Mouse (Mus musculus): ENCODE data around the gene Tnfrsf13c. TPM values are rescaled to one million over a fixed set of nuclear protein-coding genes. Genes with fewer than 3 reads are reported as not detected.
"Not testable (repeated sequence)": the region's sequence is repeated elsewhere in the genome, so short reads cannot be mapped to it uniquely, and the experiment has no call there.

The Tnfrsf13c gene
- polyA plus RNA-seq, 1 experiment from 2014 or later: 0.10 TPM

- no peaks in the 10 kb centered on the region for H3K27me3 ChIP-seq (replicated peaks; ENCODE audit: control insufficient read depth, insufficient read depth, low read length)
- H3K9ac ChIP-seq (replicated peaks; ENCODE audit: low read depth, low read length): no peak within 1 kb of the TSS
- peaks cover 18% of the 10 kb centered on the region for H3K4me1 ChIP-seq (replicated peaks; ENCODE audit: control insufficient read depth, insufficient read depth, low read length)
- no peaks in the 10 kb centered on the region for H3K9me3 ChIP-seq (ENCODE audit: control insufficient read depth, low read length)
- H3K4me2 ChIP-seq (ENCODE audit: low read length): no peak within 1 kb of the TSS
- ATAC-seq: no peak
- H3K27ac ChIP-seq (ENCODE audit: low read length): no peak within 1 kb of the TSS
- WGBS: 91% methylated on average over 6 of the region's 6 CpGs
- H3K36me3 ChIP-seq (ENCODE audit: control insufficient read depth, insufficient read depth): no peaks in the 10 kb centered on the region
- H3K4me3 ChIP-seq (replicated peaks; ENCODE audit: low read length): no peak within 1 kb of the TSS
Measured at GRCm38 (mm10) chr15:82252097-82252496, 27.9 kb upstream of the Tnfrsf13c start, which contains the start of gene 1500009C09Rik. 1500009C09Rik (plus strand) TSS chr15:82252397.

GRCm38 (mm10) chr15:82251579-82251978, 27.4 kb upstream of the Tnfrsf13c start:
- no peak overlapping the region for H3K9ac ChIP-seq (replicated peaks; ENCODE audit: low read depth, low read length)
- no peaks in the 10 kb centered on the region for H3K9me3 ChIP-seq (ENCODE audit: control insufficient read depth, low read length)
- H3K27ac ChIP-seq (ENCODE audit: low read length): no peak overlapping the region
- no peaks in the 10 kb centered on the region for H3K36me3 ChIP-seq (ENCODE audit: control insufficient read depth, insufficient read depth)
- ATAC-seq: no peak
- peaks cover 13% of the 10 kb centered on the region for H3K4me1 ChIP-seq (replicated peaks; ENCODE audit: control insufficient read depth, insufficient read depth, low read length)
- H3K4me2 ChIP-seq (ENCODE audit: low read length): no peak overlapping the region
- 97% methylated on average over 3 of the region's 3 CpGs for WGBS
- H3K4me3 ChIP-seq (replicated peaks; ENCODE audit: low read length): no peak overlapping the region
- H3K27me3 ChIP-seq (replicated peaks; ENCODE audit: control insufficient read depth, insufficient read depth, low read length): no peaks in the 10 kb centered on the region

DNA sequence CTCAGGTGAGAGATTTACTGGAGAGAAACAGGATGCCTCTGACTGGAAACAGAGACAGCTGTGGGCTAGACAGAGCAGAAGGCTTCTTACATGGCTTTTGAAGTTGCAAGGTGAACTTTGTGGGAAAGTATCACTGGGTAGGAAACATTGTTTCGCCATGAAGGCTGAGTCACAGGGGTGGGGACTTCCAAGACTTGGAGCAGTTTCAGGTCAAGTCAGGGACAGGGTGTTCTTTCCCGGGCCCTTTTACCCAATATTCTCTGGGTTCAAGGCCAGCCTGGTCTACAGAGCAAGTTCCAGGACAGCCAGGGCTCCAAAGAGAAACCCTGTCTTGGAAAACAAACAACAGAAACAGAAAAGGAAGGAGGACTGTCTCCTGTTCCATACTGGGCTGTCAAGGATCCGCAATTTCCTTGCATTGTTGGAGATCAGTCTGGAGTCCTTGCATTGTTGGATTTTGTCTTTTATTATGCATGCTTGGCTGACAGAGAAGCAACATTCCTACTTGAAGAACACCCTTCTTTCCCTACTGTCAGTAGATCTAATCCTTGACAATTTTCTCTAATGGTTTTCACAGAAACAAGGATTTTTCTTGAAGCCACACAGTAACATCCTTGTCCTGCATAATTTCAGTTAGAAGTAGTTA, 23.1 kb upstream of the Tnfrsf13c start:
- no peak overlapping the region for H3K4me2 ChIP-seq (ENCODE audit: low read length)
- no peaks in the 10 kb centered on the region for H3K9me3 ChIP-seq (ENCODE audit: control insufficient read depth, low read length)
- peaks cover 7% of the 10 kb centered on the region for H3K4me1 ChIP-seq (replicated peaks; ENCODE audit: control insufficient read depth, insufficient read depth, low read length)
- H3K9ac ChIP-seq (replicated peaks; ENCODE audit: low read depth, low read length): no peak overlapping the region
- H3K27ac ChIP-seq (ENCODE audit: low read length): no peak overlapping the region
- no peak for ATAC-seq
- no peaks in the 10 kb centered on the region for H3K36me3 ChIP-seq (ENCODE audit: control insufficient read depth, insufficient read depth)
- H3K27me3 ChIP-seq (replicated peaks; ENCODE audit: control insufficient read depth, insufficient read depth, low read length): no peaks in the 10 kb centered on the region
- H3K4me3 ChIP-seq (replicated peaks; ENCODE audit: low read length): no peak overlapping the region
- 72% methylated on average over 3 of the region's 3 CpGs for WGBS

DNA sequence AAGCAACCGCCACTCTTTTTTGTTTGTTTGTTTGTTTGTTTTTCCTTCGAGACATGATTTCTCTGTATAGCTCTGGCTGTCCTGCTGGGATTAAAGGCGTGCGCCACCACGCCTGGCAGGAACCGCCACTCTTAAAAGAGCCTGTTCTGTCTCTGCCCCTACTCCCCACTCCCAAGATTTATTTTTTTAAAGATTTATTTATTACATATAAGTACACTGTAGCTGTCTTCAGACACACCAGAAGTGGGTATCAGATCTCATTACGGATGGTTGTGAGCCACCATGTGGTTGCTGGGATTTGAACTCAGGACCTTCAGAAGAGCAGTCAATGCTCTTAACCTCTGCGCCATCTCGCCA, 20.6 kb upstream of the Tnfrsf13c start:
- H3K27me3 ChIP-seq (replicated peaks; ENCODE audit: control insufficient read depth, insufficient read depth, low read length); H3K9me3 ChIP-seq (ENCODE audit: control insufficient read depth, low read length); H3K36me3 ChIP-seq (ENCODE audit: control insufficient read depth, insufficient read depth); H3K4me1 ChIP-seq (replicated peaks; ENCODE audit: control insufficient read depth, insufficient read depth, low read length); ATAC-seq: not testable (repeated sequence)
- WGBS: 23% methylated on average over 9 of the region's 9 CpGs
- H3K27ac ChIP-seq (ENCODE audit: low read length): peak overlapping the region; percentile 81
- peak overlapping the region; percentile 63 for H3K9ac ChIP-seq (replicated peaks; ENCODE audit: low read depth, low read length)
- H3K4me3 ChIP-seq (replicated peaks; ENCODE audit: low read length): peak overlapping the region; percentile 82
- H3K4me2 ChIP-seq (ENCODE audit: low read length): peak overlapping the region; percentile 93

DNA sequence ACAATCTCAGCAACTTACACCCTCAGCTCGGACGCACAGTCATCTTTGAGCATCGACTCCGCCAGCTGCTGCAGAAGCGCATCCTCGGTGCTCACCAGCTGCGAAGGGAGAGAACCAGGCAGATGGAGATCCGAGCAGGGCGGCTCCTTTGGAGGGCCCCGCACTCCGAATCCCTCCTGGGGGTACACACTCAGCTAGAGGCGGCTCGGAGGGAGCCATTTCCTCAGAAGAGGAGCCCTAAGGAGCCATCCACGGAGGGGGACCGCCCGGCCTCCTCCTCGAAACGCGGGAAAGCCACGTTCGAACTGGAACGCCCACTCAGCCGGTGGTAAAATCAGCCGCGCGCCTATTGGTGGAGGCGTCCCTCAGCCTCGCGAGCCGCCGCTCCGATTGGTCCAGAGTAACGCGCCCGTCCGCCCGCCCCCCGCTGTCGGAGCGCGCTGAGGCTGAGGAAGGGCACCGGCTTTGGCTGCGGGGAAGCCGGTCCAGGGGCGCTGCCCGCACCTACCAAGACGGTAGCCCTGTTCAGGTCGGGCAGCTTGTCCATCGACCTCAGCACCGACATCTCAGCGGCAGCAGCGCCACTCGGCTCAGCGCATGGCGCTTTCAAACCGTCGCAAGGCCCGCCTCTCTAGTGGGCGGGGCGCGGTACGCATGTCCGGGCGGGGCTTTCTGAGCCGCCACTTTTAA, 20.1 kb upstream of the Tnfrsf13c start, which contains the start of gene Cenpm:
Gene Cenpm (minus strand): TSS at position 634 of the 690 bp plus-strand sequence.
- ATAC-seq: peak; percentile 99
- Histone ChIP-seq H3K9me3 (ENCODE audit: control insufficient read depth, low read length) (no peaks in the 10 kb centered on the region), H3K27me3 (replicated peaks; ENCODE audit: control insufficient read depth, insufficient read depth, low read length) (no peaks in the 10 kb centered on the region), H3K9ac (replicated peaks; ENCODE audit: low read depth, low read length) (peak within 1 kb of the TSS; percentile 63), H3K4me2 (ENCODE audit: low read length) (peak within 1 kb of the TSS; percentile 93), H3K36me3 (ENCODE audit: control insufficient read depth, insufficient read depth) (no peaks in the 10 kb centered on the region), H3K4me3 (replicated peaks; ENCODE audit: low read length) (peak within 1 kb of the TSS; percentile 82), H3K27ac (ENCODE audit: low read length) (peak within 1 kb of the TSS; percentile 81), H3K4me1 (replicated peaks; ENCODE audit: control insufficient read depth, insufficient read depth, low read length) (peaks cover 7% of the 10 kb centered on the region)
- under 1% methylated on average over 65 of the region's 65 CpGs for WGBS

- ATAC-seq: peak; percentile 18; the same call in 1 of the 2 replicates
- WGBS: 3% methylated on average over 12 of the region's 12 CpGs
- 0 out of 2 replicates have a peak overlapping the region, but pooled peaks have one; percentile 16 for H3K27ac ChIP-seq (ENCODE audit: low read length)
- peak overlapping the region; percentile 63 for H3K9ac ChIP-seq (replicated peaks; ENCODE audit: low read depth, low read length)
- no peaks in the 10 kb centered on the region for H3K9me3 ChIP-seq (ENCODE audit: control insufficient read depth, low read length)
- peak overlapping the region; percentile 82 for H3K4me3 ChIP-seq (replicated peaks; ENCODE audit: low read length)
- no peaks in the 10 kb centered on the region for H3K27me3 ChIP-seq (replicated peaks; ENCODE audit: control insufficient read depth, insufficient read depth, low read length)
- H3K4me1 ChIP-seq (replicated peaks; ENCODE audit: control insufficient read depth, insufficient read depth, low read length): peaks cover 7% of the 10 kb centered on the region
- no peaks in the 10 kb centered on the region for H3K36me3 ChIP-seq (ENCODE audit: control insufficient read depth, insufficient read depth)
- H3K4me2 ChIP-seq (ENCODE audit: low read length): peak overlapping the region; percentile 93
Measured at GRCm38 (mm10) chr15:82243742-82244114, 19.6 kb upstream of the Tnfrsf13c start.

DNA sequence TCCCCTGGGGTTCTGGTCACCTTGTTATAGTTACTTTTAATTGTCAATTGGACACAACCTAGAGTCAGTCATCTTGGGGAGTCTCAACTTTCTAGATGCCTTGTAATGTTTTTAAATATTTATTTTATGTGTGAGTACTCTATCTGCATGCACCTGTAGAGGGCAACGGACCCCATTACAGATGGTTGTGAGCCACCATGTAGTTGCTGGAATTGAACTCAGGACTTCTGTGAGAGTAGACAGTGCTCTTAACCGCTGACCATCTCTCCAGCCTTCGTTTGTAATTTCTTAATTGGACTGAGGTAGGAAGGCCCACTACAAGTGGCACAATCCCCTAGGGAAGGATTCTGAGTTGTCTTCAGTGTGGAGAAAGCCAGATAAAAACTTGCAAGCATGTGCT, 19.1 kb upstream of the Tnfrsf13c start:
- Histone ChIP-seq H3K4me1 (replicated peaks; ENCODE audit: control insufficient read depth, insufficient read depth, low read length) (peaks cover 7% of the 10 kb centered on the region), H3K4me2 (ENCODE audit: low read length) (peak overlapping the region; percentile 93), H3K36me3 (ENCODE audit: control insufficient read depth, insufficient read depth) (no peaks in the 10 kb centered on the region), H3K9me3 (ENCODE audit: control insufficient read depth, low read length) (no peaks in the 10 kb centered on the region), H3K4me3 (replicated peaks; ENCODE audit: low read length) (peak overlapping the region; percentile 82), H3K27me3 (replicated peaks; ENCODE audit: control insufficient read depth, insufficient read depth, low read length) (no peaks in the 10 kb centered on the region), H3K27ac (ENCODE audit: low read length) (no peak overlapping the region), H3K9ac (replicated peaks; ENCODE audit: low read depth, low read length) (no peak overlapping the region; the same call in 1 of the 2 replicates)
- WGBS: 63% methylated on average over 3 of the region's 3 CpGs
- ATAC-seq: no peak

GRCm38 (mm10) chr15:82236565-82236964, 12.4 kb upstream of the Tnfrsf13c start:
- H3K27ac ChIP-seq (ENCODE audit: low read length): no peak overlapping the region
- 18% methylated on average over 5 of the region's 5 CpGs for WGBS
- no peak overlapping the region for H3K9ac ChIP-seq (replicated peaks; ENCODE audit: low read depth, low read length)
- peak; percentile 74 for ATAC-seq
- no peaks in the 10 kb centered on the region for H3K9me3 ChIP-seq (ENCODE audit: control insufficient read depth, low read length)
- H3K4me1 ChIP-seq (replicated peaks; ENCODE audit: control insufficient read depth, insufficient read depth, low read length): peaks cover 9% of the 10 kb centered on the region
- no peaks in the 10 kb centered on the region for H3K27me3 ChIP-seq (replicated peaks; ENCODE audit: control insufficient read depth, insufficient read depth, low read length)
- H3K4me3 ChIP-seq (replicated peaks; ENCODE audit: low read length): no peak overlapping the region
- H3K36me3 ChIP-seq (ENCODE audit: control insufficient read depth, insufficient read depth): no peaks in the 10 kb centered on the region
- H3K4me2 ChIP-seq (ENCODE audit: low read length): no peak overlapping the region

- Histone ChIP-seq H3K4me1 (replicated peaks; ENCODE audit: control insufficient read depth, insufficient read depth, low read length) (peaks cover 9% of the 10 kb centered on the region), H3K9me3 (ENCODE audit: control insufficient read depth, low read length) (no peaks in the 10 kb centered on the region), H3K27me3 (replicated peaks; ENCODE audit: control insufficient read depth, insufficient read depth, low read length) (no peaks in the 10 kb centered on the region), H3K27ac (ENCODE audit: low read length) (no peak overlapping the region), H3K9ac (replicated peaks; ENCODE audit: low read depth, low read length) (no peak overlapping the region), H3K4me2 (ENCODE audit: low read length) (no peak overlapping the region), H3K36me3 (ENCODE audit: control insufficient read depth, insufficient read depth) (no peaks in the 10 kb centered on the region), H3K4me3 (replicated peaks; ENCODE audit: low read length) (no peak overlapping the region)
- no peak for ATAC-seq
- 73% methylated on average over 10 of the region's 10 CpGs for WGBS
Measured at GRCm38 (mm10) chr15:82235661-82236060, 11.5 kb upstream of the Tnfrsf13c start.

Measured in forebrain, embryonic 16.5 days (tissue).